In genomic region chr3:108285078-108285711, GRCm38 (mm10) we compare ENCODE assay signal across 8 mouse cellular contexts. TPM values are rescaled to one million over a fixed set of nuclear protein-coding genes. Genes with fewer than 3 reads are reported as not detected.
DNase-seq lines count a peak whose midpoint lies in the region; ATAC-seq lines count a peak whose summit lies in the region.

No protein-coding gene starts in this region.

- no peak for DNase-seq in heart, postnatal 14 days
- no peak for DNase-seq in embryonic facial prominence, embryonic 10.5 days (ENCODE audit: low spot score)
- no peak for DNase-seq in thymus, postnatal 4 days
- no peak for DNase-seq in thymus, postnatal 25 days
- no peak for DNase-seq in right cerebral cortex, adult 2 months (ENCODE audit: low spot score in 2 of 2)

- H3K36me3 ChIP-seq in heart, embryonic 15.5 days, result peaks cover 1% of the 10 kb centered on the region; the same call in 1 of the 2 replicates
- peaks cover 6% of the 10 kb centered on the region for H3K36me3 ChIP-seq in embryonic facial prominence, embryonic 10.5 days (replicated peaks)
- no peaks in the 10 kb centered on the region for H3K36me3 ChIP-seq in hindbrain, embryonic 15.5 days
- peaks cover 1% of the 10 kb centered on the region; the same call in 1 of the 2 replicates for H3K36me3 ChIP-seq in midbrain, embryonic 12.5 days

- H3K27ac ChIP-seq in heart, embryonic 15.5 days, result no peak overlapping the region
- H3K27ac ChIP-seq in embryonic facial prominence, embryonic 10.5 days (replicated peaks), result no peak overlapping the region
- no peak overlapping the region for H3K27ac ChIP-seq in hindbrain, embryonic 15.5 days (replicated peaks)
- no peak overlapping the region for H3K27ac ChIP-seq in midbrain, embryonic 12.5 days (replicated peaks)

- peak overlapping the region; percentile 91 for H3K4me3 ChIP-seq in heart, embryonic 15.5 days
- peak overlapping the region; percentile 90 for H3K4me3 ChIP-seq in embryonic facial prominence, embryonic 10.5 days
- peak overlapping the region; percentile 96 for H3K4me3 ChIP-seq in hindbrain, embryonic 15.5 days
- peak overlapping the region; percentile 98 for H3K4me3 ChIP-seq in midbrain, embryonic 12.5 days

- H3K4me2 ChIP-seq in heart, embryonic 15.5 days, result peak overlapping the region; percentile 93
- H3K4me2 ChIP-seq in hindbrain, embryonic 15.5 days, result peak overlapping the region; percentile 74
- H3K4me2 ChIP-seq in midbrain, embryonic 12.5 days (replicated peaks), result peak overlapping the region; percentile 76

- WGBS in heart, embryonic 15.5 days, result 54% methylated on average over 4 of the region's 4 CpGs
- 52% methylated on average over 4 of the region's 4 CpGs for whole genome bisulfite sequencing in embryonic facial prominence, embryonic 10.5 days
- WGBS in hindbrain, embryonic 15.5 days, result 46% methylated on average over 4 of the region's 4 CpGs
- 45% methylated on average over 4 of the region's 4 CpGs for WGBS in midbrain, embryonic 12.5 days

- no peaks in the 10 kb centered on the region for H3K9me3 ChIP-seq in heart, embryonic 15.5 days (replicated peaks)
- H3K9me3 ChIP-seq in embryonic facial prominence, embryonic 10.5 days, result no peaks in the 10 kb centered on the region
- H3K9me3 ChIP-seq in hindbrain, embryonic 15.5 days, result no peaks in the 10 kb centered on the region
- H3K9me3 ChIP-seq in midbrain, embryonic 12.5 days, result no peaks in the 10 kb centered on the region

- H3K9ac ChIP-seq in heart, embryonic 15.5 days, result peak overlapping the region; percentile 20; the same call in 1 of the 2 replicates
- H3K9ac ChIP-seq in hindbrain, embryonic 15.5 days, result peak overlapping the region; percentile 95
- peak overlapping the region; percentile 97 for H3K9ac ChIP-seq in midbrain, embryonic 12.5 days (replicated peaks)

- intact Hi-C loops in heart, postnatal 14 days (cut with DNase I), result loop anchor here (5.0 to 10.0 kb wide), 2 partner anchors 37 to 270 kb away; no protein-coding TSS in a partner anchor

- ATAC-seq in heart, embryonic 15.5 days (replicated peaks; ENCODE audit: insufficient number of reproducible peaks, insufficient read depth, low FRiP score, low read depth), result no peak
- ATAC-seq in hindbrain, embryonic 15.5 days (ENCODE audit: low FRiP score, low read depth), result no peak
- no peak for ATAC-seq in midbrain, embryonic 12.5 days (ENCODE audit: low FRiP score, low read depth)

- H3K27me3 ChIP-seq in heart, embryonic 15.5 days, result no peaks in the 10 kb centered on the region
- peaks cover 5% of the 10 kb centered on the region; the same call in 1 of the 2 replicates for H3K27me3 ChIP-seq in embryonic facial prominence, embryonic 10.5 days (replicated peaks; ENCODE audit: low read depth, poor library complexity, severe bottlenecking)
- H3K27me3 ChIP-seq in hindbrain, embryonic 15.5 days, result no peaks in the 10 kb centered on the region
- H3K27me3 ChIP-seq in midbrain, embryonic 12.5 days, result no peaks in the 10 kb centered on the region

- H3K4me1 ChIP-seq in heart, embryonic 15.5 days (replicated peaks), result peaks cover 52% of the 10 kb centered on the region
- peaks cover 65% of the 10 kb centered on the region for H3K4me1 ChIP-seq in embryonic facial prominence, embryonic 10.5 days
- peaks cover 60% of the 10 kb centered on the region for H3K4me1 ChIP-seq in hindbrain, embryonic 15.5 days (replicated peaks)
- H3K4me1 ChIP-seq in midbrain, embryonic 12.5 days, result peaks cover 58% of the 10 kb centered on the region

RNA-seq across cellular contexts. Expression of gene Sort1, which starts 1.3 kb away (rescaled TPM):
- polyA plus RNA-seq in heart, embryonic 15.5 days (2015; fragmentation: Nextera tagmentation; extraction: Ambion mirVana), result 10.2 and 13.9 TPM in 2 replicates
- 10 to 100 TPM; 19.8 to 24.1 TPM for total RNA-seq in heart, postnatal 14 days (2021)
- 12.9 and 15.5 TPM in 2 replicates for polyA plus RNA-seq in embryonic facial prominence, embryonic 10.5 days (2016; fragmentation: Nextera tagmentation; extraction: Ambion mirVana)
- 18.8 and 20.8 TPM in 2 replicates for polyA plus RNA-seq in hindbrain, embryonic 15.5 days (2015; fragmentation: Nextera tagmentation; extraction: Ambion mirVana)
- polyA plus RNA-seq in midbrain, embryonic 12.5 days (2016; fragmentation: Nextera tagmentation; extraction: Ambion mirVana), result 31.2 and 38.5 TPM in 2 replicates

RNA-seq across cellular contexts. Expression of gene Psma5, which starts 28.5 kb away (rescaled TPM):
- polyA plus RNA-seq in heart, embryonic 15.5 days (2015; fragmentation: Nextera tagmentation; extraction: Ambion mirVana), result 174 and 197 TPM in 2 replicates
- total RNA-seq in heart, postnatal 14 days (2021), result 10 to 100 TPM; 58.9 to 62.4 TPM
- 361 and 368 TPM in 2 replicates for polyA plus RNA-seq in embryonic facial prominence, embryonic 10.5 days (2016; fragmentation: Nextera tagmentation; extraction: Ambion mirVana)
- 237 and 247 TPM in 2 replicates for polyA plus RNA-seq in hindbrain, embryonic 15.5 days (2015; fragmentation: Nextera tagmentation; extraction: Ambion mirVana)
- polyA plus RNA-seq in midbrain, embryonic 12.5 days (2016; fragmentation: Nextera tagmentation; extraction: Ambion mirVana), result 220 and 232 TPM in 2 replicates

RNA-seq across cellular contexts. Expression of gene Sypl2, which starts 58.7 kb away (rescaled TPM):
- 2.0 and 2.2 TPM in 2 replicates for polyA plus RNA-seq in heart, embryonic 15.5 days (2015; fragmentation: Nextera tagmentation; extraction: Ambion mirVana)
- under 1 TPM; 0.36 to 0.46 TPM for total RNA-seq in heart, postnatal 14 days (2021)
- 0.55 and 0.95 TPM in 2 replicates for polyA plus RNA-seq in embryonic facial prominence, embryonic 10.5 days (2016; fragmentation: Nextera tagmentation; extraction: Ambion mirVana)
- polyA plus RNA-seq in hindbrain, embryonic 15.5 days (2015; fragmentation: Nextera tagmentation; extraction: Ambion mirVana), result 0.47 and 1.2 TPM in 2 replicates
- 1.3 and 2.0 TPM in 2 replicates for polyA plus RNA-seq in midbrain, embryonic 12.5 days (2016; fragmentation: Nextera tagmentation; extraction: Ambion mirVana)

Comparison
In these comparisons a context has a peak if more than half of its experiments do, and no peak if none do; other contexts are left out.
1. H3K9ac ChIP-seq: peak in every context shown above with its lines; median percentile 97 in midbrain, embryonic 12.5 days; 95 in hindbrain, embryonic 15.5 days; 20 in heart, embryonic 15.5 days.